Mouse (Mus musculus) neural tube, embryonic 13.5 days (tissue): Measurements from ENCODE around the gene Gm29776. TPM values are rescaled to one million over a fixed set of nuclear protein-coding genes. Genes with fewer than 3 reads are reported as not detected.

Experiments used
- ATAC-seq: fragments of 200-750 bp; cut with Nextera tagmentation; 2 replicates; pipeline ENCODE4 v1.8.0; 2017; ENCODE audit warnings: low read depth, mild to moderate bottlenecking, moderate TSS enrichment, moderate library complexity
- H3K27ac ChIP-seq: fragments of 300-500 bp; sonication (generic); replicated peaks from 2 replicates; pipeline ENCODE4 v1.5.1; 2015; ENCODE audit warnings: moderate library complexity, mild to moderate bottlenecking, inconsistent platforms
- H3K27me3 ChIP-seq: fragments of 300-500 bp; sonication (generic); 2 replicates; pipeline ENCODE4 v1.6.1; 2015; ENCODE audit warnings: mild to moderate bottlenecking, inconsistent platforms
- H3K36me3 ChIP-seq: fragments of 300-500 bp; sonication (generic); 2 replicates; pipeline ENCODE4 v1.6.1; 2015; ENCODE audit warnings: mild to moderate bottlenecking, inconsistent platforms
- H3K4me1 ChIP-seq: fragments of 300-500 bp; sonication (generic); replicated peaks from 2 replicates; pipeline ENCODE4 v1.6.1; 2015; ENCODE audit warnings: inconsistent platforms
- H3K4me2 ChIP-seq: fragments of 300-500 bp; sonication (generic); 2 replicates; pipeline ENCODE4 v1.6.1; 2015; ENCODE audit warnings: inconsistent platforms, mild to moderate bottlenecking, moderate library complexity
- H3K4me3 ChIP-seq: fragments of 300-500 bp; sonication (generic); 2 replicates; pipeline ENCODE4 v1.5.1; 2015; ENCODE audit warnings: mild to moderate bottlenecking, inconsistent platforms
- H3K9ac ChIP-seq: fragments of 300-500 bp; sonication (generic); 2 replicates; pipeline ENCODE4 v1.6.1; 2015; ENCODE audit warnings: moderate library complexity, mild to moderate bottlenecking, inconsistent platforms
- H3K9me3 ChIP-seq: fragments of 300-500 bp; sonication (generic); 2 replicates; pipeline ENCODE4 v1.6.1; 2016; ENCODE audit warnings: inconsistent platforms
- WGBS: fragments of 180-500 bp; shearing (Covaris S2); methylation state at CpG from one replicate; pipeline ENCODE4 v1.1.7; 2015; 5-methylcytosine and 5-hydroxymethylcytosine counted together
- microRNA-seq: library from miRNA; unstranded; fragments of <30 nt; microRNA quantifications from one replicate; pipeline ENCODE4, GENCODE M21; 2016
- polyA plus RNA-seq: library from polyadenylated mRNA; unstranded; fragments of >200 nt; fragmentation: Nextera tagmentation; extraction: Ambion mirVana; gene quantifications from 2 replicates; pipeline ENCODE4 v1.2.1, GENCODE M21; 2015

The Gm29776 gene
- polyA plus RNA-seq, 1 experiment from 2014 or later = 0.24 TPM

DNA sequence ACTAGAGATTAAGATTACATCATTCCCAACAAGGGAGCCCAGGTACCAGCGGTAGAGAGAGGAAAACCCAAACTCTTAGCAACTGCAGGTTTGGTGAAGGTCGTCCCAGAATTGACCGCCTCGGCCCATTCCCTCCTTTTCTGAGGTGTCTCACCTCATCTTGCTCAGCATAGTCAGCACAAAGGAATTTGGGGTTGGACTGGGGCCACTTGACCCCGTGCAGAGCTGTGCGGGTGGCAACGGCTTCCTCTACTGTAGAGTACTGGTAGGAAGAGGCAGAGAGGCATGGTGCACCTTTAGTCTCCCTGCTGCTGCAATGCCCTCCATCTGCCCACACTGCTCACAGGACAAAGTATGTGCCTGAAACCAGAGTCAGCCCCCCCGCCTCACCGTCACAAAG, 54.3 kb downstream of the Gm29776 start:
- ATAC-seq = no peak
- WGBS = 96% methylated on average over 9 of the region's 9 CpGs
- no peak overlapping the region for H3K27ac ChIP-seq
- H3K4me3 ChIP-seq = no peak overlapping the region
- H3K36me3 ChIP-seq = peaks cover 71% of the 10 kb centered on the region
- no peaks in the 10 kb centered on the region for H3K27me3 ChIP-seq
- H3K4me1 ChIP-seq = peaks cover 32% of the 10 kb centered on the region
- H3K9me3 ChIP-seq = no peaks in the 10 kb centered on the region
- no peak overlapping the region for H3K9ac ChIP-seq
- H3K4me2 ChIP-seq = no peak overlapping the region

DNA sequence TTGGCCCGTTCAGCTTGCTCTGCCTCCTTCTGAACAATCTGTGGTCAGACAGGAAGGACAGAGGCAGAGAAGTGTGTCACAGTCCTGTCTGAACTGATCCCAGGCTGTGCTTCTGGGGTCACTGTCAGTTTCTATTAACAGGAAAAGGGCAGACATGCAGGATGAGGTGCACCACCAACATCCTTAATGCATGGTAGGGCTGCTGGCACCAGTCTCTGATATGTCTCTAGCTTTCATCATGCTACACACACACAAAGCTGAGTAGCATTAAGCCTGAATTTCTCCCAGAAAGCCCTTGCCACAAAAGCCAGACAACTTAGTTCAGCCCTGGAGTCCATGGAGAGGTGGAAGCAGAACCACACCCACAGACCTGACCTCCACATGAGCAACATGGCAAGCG, 55.6 kb downstream of the Gm29776 start:
- Histone ChIP-seq H3K27ac (no peak overlapping the region), H3K9me3 (no peaks in the 10 kb centered on the region), H3K36me3 (peaks cover 72% of the 10 kb centered on the region), H3K4me3 (no peak overlapping the region), H3K4me1 (peaks cover 34% of the 10 kb centered on the region), H3K4me2 (no peak overlapping the region), H3K27me3 (no peaks in the 10 kb centered on the region), H3K9ac (no peak overlapping the region)
- ATAC-seq = no peak
- 86% methylated on average over 2 of the region's 2 CpGs for WGBS

Small RNA genes lying within 50 kb of the gene (microRNA-seq; reads per million reads assigned to microRNA genes)
- 0.59 reads per million for gene Mir6948

Other genes with a start within 250 kb of the Gm29776 start
- 30.1 and 32.7 TPM in 2 replicates for gene Lrp10, start 234.7 kb downstream of the Gm29776 start, polyA plus RNA-seq
- 47.8 and 51.3 TPM in 2 replicates for gene Rem2, start 222.7 kb downstream of the Gm29776 start, polyA plus RNA-seq
- 91.6 and 95.0 TPM in 2 replicates for gene Prmt5, start 181.3 kb downstream of the Gm29776 start, polyA plus RNA-seq
- gene Haus4, start 144.2 kb downstream of the Gm29776 start, polyA plus RNA-seq = 26.3 and 28.6 TPM in 2 replicates
- 11.3 and 15.5 TPM in 2 replicates for gene Ajuba, start 121.3 kb downstream of the Gm29776 start, polyA plus RNA-seq
- gene 4931414P19Rik, start 92.8 kb downstream of the Gm29776 start, polyA plus RNA-seq = 7.6 and 8.3 TPM in 2 replicates
- gene Psmb5, start 80.8 kb downstream of the Gm29776 start, polyA plus RNA-seq = 466 and 501 TPM in 2 replicates
- gene Psmb11, start 77.4 kb downstream of the Gm29776 start, polyA plus RNA-seq = 0.07 TPM in 1 of 2 replicates, not detected in the other
- not detected in 2 replicates for gene Gm17606, start 57.9 kb downstream of the Gm29776 start, polyA plus RNA-seq
- 9.1 and 9.2 TPM in 2 replicates for gene Cdh24, start 57.5 kb downstream of the Gm29776 start, polyA plus RNA-seq
- 84.6 and 90.6 TPM in 2 replicates for gene 1700123O20Rik, start 12.6 kb downstream of the Gm29776 start, polyA plus RNA-seq
- gene Acin1, start 11.9 kb downstream of the Gm29776 start, polyA plus RNA-seq = 140 and 146 TPM in 2 replicates
- gene Cebpe, start 13.3 kb upstream of the Gm29776 start, polyA plus RNA-seq = 0.23 TPM in 1 of 2 replicates, not detected in the other
- gene Slc7a8, start 83.1 kb upstream of the Gm29776 start, polyA plus RNA-seq = 4.4 and 5.1 TPM in 2 replicates
- not detected in 2 replicates for gene Rnf212b, start 115.3 kb upstream of the Gm29776 start, polyA plus RNA-seq
- 12.8 and 13.6 TPM in 2 replicates for gene Homez, start 172.1 kb upstream of the Gm29776 start, polyA plus RNA-seq
- gene Ppp1r3e, start 178.7 kb upstream of the Gm29776 start, polyA plus RNA-seq = 1.9 and 2.3 TPM in 2 replicates
- 3.1 and 3.8 TPM in 2 replicates for gene Bcl2l2, start 184.5 kb upstream of the Gm29776 start, polyA plus RNA-seq
- gene Gm20521, start 184.6 kb upstream of the Gm29776 start, polyA plus RNA-seq = not detected in 2 replicates
- gene Pabpn1, start 193.7 kb upstream of the Gm29776 start, polyA plus RNA-seq = 153 and 160 TPM in 2 replicates
- gene Slc22a17, start 214.3 kb upstream of the Gm29776 start, polyA plus RNA-seq = 153 TPM in 2 replicates
- 13.8 and 16.0 TPM in 2 replicates for gene Efs, start 227.3 kb upstream of the Gm29776 start, polyA plus RNA-seq
- gene Il25, start 233.9 kb upstream of the Gm29776 start, polyA plus RNA-seq = 1.3 and 1.6 TPM in 2 replicates
- gene Cmtm5, start 237.4 kb upstream of the Gm29776 start, polyA plus RNA-seq = 20.2 and 24.7 TPM in 2 replicates